Mouse (Mus musculus) adrenal gland, postnatal 4 days (tissue): Measurements from ENCODE around the gene Gm29094. TPM values are rescaled to one million over a fixed set of nuclear protein-coding genes. Genes with fewer than 3 reads are reported as not detected.
"Not testable (repeated sequence)": the region's sequence is repeated elsewhere in the genome, so short reads cannot be mapped to it uniquely, and the experiment has no call there.

Experiments
- DNase-seq, 2 experiments: peaks; one replicate each; pipeline ENCODE4 v3.0.0; 2021 to 2022; ENCODE audit warnings: low spot score in 2 of 2, mixed read lengths in 2 of 2
- long read RNA-seq, 2 experiments: library from polyadenylated mRNA; stranded (forward); transcript quantifications; one replicate each; pipeline ENCODE4 v2.0.0; 2021
- total RNA-seq, 2 experiments: library from RNA; stranded (reverse); gene quantifications; 2 replicates each; pipeline ENCODE4 v1.2.3; 2021

The Gm29094 gene
- total RNA-seq: not detected
- long read RNA-seq, experiment 1: 0 reads
- long read RNA-seq, experiment 2: 0 reads

- DNase-seq: not testable (repeated sequence)
Observed at GRCm38 (mm10) chr9:89198969-89199416, at the start of gene Gm29094, which contains the start of gene Bcl2a1b. Gene Gm29094, plus strand, starts transcription at chr9:89199379. Gene Bcl2a1b, plus strand, starts transcription at chr9:89199209.

DNA sequence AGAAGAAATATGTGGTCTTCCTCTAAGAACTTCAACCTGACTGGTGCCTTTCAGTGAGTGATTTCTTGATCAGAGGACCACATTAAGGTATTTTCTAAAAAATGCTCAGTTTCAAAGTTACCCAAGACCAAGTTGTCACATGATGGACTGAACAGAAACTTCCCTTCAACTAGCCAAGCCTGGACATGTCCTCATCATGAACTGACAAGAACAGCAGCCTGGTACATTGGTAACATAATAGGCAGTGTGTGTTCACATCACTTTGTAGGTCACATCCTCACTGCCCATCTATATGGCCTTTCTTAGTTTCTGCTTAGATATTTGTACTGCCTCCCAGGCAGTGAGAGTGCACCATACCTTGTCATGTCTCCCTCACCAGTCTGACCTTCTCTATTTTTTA, 26.6 kb upstream of the Gm29094 start:
- not testable (repeated sequence) for DNase-seq

DNA sequence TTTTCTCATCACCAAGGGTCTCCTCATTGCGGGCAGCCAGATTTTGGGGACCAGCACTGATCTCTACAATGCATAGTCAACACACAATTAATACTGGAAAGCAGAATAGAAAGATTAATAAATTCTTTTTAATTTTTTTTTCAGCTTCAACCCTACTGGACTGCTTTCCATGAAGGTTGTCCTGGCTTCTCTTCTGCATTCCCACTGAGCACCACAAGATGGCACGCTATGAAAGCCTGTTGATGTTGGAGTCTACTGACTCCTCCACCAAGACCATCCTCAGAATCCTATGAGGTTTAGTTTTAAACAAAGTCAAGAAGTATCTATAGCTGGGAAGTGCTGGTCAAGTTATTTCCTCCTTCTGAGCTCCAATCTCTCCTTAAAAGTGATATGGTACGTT, 20.3 kb upstream of the Gm29094 start:
- DNase-seq: peak; percentile 28 to 43

- not testable (repeated sequence) for DNase-seq
Observed at GRCm38 (mm10) chr9:89179469-89179868, 19.7 kb upstream of the Gm29094 start.

DNA sequence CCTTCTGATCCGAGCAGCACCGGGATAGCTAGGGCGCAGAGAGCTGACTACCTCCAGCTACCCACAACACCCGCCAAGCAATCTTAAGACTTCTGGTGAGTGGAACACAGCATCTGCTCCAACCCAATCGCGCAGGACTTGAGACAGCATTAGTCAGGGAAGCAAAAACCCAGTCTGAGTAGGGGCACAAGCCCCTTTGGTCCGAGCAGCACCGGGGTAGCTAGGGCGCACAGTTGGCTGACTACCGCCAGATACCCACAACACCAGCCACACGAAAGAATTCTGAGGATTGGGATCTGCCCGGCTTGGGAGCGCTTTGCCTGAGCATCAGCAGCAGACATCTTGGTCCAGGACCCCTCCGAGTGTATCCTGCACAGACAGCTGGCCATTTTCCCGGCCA, 12.2 kb upstream of the Gm29094 start:
- not testable (repeated sequence) for DNase-seq

GRCm38 (mm10) chr9:89195483-89195882, 3.7 kb upstream of the Gm29094 start:
- DNase-seq: not testable (repeated sequence)

GRCm38 (mm10) chr9:89197509-89197908, 1.7 kb upstream of the Gm29094 start:
- DNase-seq: not testable (repeated sequence)

DNA sequence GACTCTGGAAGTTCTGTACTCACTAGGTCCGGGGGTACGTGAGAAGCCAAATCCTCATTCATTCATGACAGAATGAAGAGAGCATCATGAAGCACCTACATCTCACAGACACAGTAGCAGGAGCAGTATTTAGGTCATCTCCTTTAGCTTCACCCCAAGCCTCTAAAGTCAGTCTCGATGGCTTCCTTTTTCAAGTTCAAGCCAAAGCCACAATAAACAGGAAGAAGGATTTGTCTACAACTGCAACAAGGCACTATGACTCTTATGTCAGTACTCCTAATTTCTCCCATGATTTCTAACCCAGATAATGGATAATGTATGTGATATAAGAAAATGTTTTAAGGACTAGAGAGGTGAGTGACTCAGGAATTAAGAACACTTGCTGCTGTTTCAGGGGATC, 830 bp upstream of the Gm29094 start:
- not testable (repeated sequence) for DNase-seq

- DNase-seq: not testable (repeated sequence)
Observed at GRCm38 (mm10) chr9:89202256-89202655, 3.1 kb downstream of the Gm29094 start.

- not testable (repeated sequence) for DNase-seq
Observed at GRCm38 (mm10) chr9:89208939-89209338, 9.8 kb downstream of the Gm29094 start.

DNA sequence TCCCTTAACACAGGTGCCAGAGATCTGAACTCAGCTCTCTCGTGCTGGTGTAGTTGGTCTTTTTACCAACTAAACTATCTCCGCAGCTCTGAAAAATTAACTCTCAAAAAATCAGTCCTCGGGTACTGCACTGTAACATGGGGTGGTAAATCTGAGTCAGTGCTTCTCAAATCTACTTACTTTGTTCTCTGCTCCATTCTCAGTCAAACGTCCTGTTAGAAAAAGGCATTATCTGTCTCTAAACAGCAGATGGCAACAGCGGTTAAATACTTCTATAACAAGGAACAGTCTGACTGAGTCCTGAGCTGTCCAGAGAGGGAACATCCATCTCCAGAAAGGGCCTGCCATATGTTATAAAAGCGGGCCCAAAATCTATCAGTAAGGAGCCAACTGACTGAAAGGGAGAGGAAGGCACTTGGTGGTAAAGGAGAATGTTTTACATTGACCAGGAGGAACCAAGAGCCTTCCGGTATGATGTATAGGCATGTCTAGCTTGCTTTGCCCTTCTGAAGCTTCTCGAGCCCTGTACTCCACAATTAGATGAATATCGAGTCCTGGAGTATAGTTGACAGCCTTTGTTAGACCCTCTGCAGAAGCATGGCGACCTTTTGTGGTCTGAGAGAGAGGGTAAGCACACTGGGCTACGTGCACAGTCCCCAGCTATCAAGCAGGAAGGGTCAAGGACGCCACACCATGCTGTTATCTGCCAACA, 11.3 kb downstream of the Gm29094 start, which contains the start of gene Mthfs:
Gene Mthfs, plus strand, starts transcription at position 324 of the 712 bp plus-strand sequence.
- not testable (repeated sequence) for DNase-seq

- peak; percentile 65 to 79 for DNase-seq
Observed at GRCm38 (mm10) chr9:89211065-89211858, 12.1 kb downstream of the Gm29094 start.

GRCm38 (mm10) chr9:89212428-89212827, 13.2 kb downstream of the Gm29094 start:
- DNase-seq: not testable (repeated sequence)

DNA sequence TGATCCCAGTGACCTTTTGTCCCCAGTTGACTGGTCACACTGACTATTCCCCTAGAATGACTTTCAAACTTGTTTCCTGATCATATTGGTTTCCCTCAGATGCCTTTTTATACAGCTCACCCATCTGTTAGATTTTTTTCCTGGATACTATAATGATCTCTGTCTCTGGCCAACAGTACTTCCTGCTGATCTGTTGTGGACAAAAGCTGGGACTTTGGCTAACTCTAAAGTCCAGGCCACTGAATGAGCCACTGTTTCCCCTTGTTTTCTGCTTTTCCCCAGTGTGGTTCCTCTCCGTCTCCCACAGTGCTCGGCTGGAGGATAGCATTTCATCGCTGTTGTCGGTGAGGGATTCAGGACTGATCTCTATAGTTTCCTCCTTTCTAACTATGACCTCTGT, 19.0 kb downstream of the Gm29094 start:
- DNase-seq: not testable (repeated sequence)

- not testable (repeated sequence) for DNase-seq
Observed at GRCm38 (mm10) chr9:89219668-89220067, 20.5 kb downstream of the Gm29094 start.

DNA sequence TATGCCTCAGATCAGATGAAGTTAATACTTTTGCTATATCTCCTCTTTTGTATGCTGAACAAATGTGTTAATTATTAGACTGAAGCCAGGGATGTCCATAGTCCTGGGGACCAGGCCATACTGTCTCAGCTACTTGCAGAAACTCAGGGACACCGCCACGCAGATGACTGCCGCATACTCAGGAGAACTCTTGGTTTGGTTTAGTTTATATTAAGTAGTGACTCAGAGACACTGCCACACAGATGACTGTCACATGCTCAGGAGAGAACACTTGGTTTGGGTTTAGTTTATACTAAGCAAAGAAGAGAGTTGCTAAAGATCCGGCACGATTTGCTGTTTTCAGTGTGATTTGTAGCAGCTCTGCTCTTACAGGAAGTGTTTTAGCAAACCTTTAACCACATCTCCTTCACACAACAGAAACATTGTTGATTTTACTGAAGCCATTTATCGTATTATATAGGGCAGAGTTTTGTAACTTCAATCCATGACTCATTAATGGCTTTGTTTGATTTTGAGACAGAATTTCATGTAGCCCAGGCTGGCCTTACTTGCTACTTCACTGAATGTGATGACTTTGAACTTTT, 21.6 kb downstream of the Gm29094 start:
- DNase-seq: not testable (repeated sequence)

DNA sequence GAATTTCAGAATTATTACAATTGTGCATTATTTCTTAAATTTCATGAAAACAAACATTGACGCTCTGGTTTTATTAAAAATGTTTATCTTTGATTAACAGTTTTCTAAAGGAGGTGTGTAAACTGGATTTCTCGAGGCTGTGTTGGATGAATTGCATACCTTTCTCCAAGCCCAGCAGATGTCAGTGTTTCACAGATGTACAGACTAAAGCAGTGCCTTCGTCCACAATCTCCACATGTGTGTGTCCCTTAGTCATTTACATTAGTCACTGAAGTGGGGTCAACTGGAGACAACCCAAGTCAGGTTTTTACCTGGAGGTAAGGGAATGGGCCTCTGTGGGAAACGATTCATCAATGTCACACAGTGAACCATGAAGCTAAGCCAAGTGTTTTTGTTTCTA, 26.9 kb downstream of the Gm29094 start:
- DNase-seq: no peak

DNA sequence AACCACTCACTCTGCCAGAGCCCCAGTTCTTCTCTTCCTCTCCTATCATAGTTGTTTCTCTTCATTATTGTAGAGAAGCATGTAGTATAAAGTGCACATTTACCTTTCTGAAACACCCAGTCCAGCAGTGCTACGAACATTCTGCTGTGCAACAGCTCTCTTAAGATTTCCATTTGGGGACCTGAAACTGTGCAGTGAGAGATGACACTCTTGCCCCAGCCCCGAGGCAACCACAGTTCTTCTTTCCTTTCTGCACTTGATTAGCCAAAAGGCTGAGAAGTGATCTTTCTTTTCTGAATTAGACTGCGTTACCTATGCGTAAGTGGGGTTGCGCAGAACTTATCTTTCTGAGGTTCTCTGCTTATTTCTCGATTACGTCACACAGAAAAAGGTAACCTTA, 28.9 kb downstream of the Gm29094 start:
- no peak for DNase-seq

- not testable (repeated sequence) for DNase-seq
Observed at GRCm38 (mm10) chr9:89230897-89231497, 31.8 kb downstream of the Gm29094 start.

DNA sequence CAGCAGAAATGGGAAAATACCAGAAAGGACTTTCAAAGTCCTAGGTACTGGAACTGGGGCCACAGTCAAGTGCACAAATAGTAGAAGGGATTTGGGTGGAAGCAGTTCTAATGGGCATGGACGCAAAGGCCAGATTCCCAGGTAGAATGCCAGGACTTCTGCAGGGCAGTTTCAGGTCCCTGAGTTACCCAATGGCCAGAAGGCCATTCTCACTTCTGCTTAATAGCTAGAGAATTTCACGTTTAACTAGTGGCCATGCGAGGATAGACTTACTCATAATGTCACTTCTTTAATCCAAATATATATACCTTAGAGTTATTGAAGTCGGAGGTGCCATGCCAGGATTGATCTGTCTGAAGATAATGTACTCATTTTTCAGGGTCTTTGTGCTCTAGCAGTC, 38.0 kb downstream of the Gm29094 start:
- DNase-seq: not testable (repeated sequence)

DNA sequence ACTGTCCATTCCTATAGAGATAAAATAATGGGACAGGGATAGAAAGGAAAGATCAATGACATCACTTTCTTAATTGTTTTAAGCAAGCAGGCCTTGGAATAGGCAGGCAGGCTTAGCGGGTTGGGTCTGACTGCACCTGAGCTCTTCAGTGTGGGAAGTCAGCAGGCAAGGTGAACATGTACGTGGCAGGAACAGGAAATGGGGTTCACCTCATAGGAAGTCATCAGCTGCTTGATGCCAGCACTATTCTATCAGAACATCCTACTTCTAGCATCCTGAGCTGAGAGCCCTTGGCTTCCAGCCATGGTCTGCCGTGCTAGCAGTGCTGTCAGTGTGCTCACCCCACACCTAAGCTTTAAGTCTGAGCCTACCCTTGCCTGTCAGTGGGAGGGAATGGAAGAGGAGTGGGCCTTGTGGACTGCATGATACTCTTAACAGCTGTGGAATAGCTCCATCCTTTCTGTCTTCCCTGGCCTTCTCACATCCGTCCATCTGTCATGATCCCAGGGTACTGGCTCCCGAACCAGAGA, 39.9 kb downstream of the Gm29094 start:
- DNase-seq: not testable (repeated sequence)
